Mouse (Mus musculus): ENCODE measurements at regions not wholly inside any gene's neighbourhood (a gene's known extent, or its start where the extent isn't known, plus 50 kb on each side); places are given as distances from the start of the nearest gene placed in this dataset.

- no peak for DNase-seq (ENCODE audit: low spot score)
Observed at GRCm38 (mm10) chr12:59312703-59313102, 93.2 kb upstream of the Fbxo33 start.

- DNase-seq (ENCODE audit: low spot score) = no peak
Observed at GRCm38 (mm10) chr12:59307958-59308357, 88.4 kb upstream of the Fbxo33 start.

GRCm38 (mm10) chr12:59304522-59304921 lies 85.0 kb upstream of the Fbxo33 start:
- DNase-seq (ENCODE audit: low spot score) = no peak
